Comparison of ENCODE assay signal across 8 mouse cellular contexts in genomic region chr3:20033761-20034718, GRCm38 (mm10). TPM values are rescaled to one million over a fixed set of nuclear protein-coding genes. Genes with fewer than 3 reads are reported as not detected.
DNase-seq lines count a peak whose midpoint lies in the region; ATAC-seq and TF ChIP-seq lines count a peak whose summit lies in the region.

No protein-coding gene starts in this region.

- H3K9ac ChIP-seq in heart, embryonic 15.5 days = peak overlapping the region; percentile 55
- H3K9ac ChIP-seq in intestine, postnatal 0 days (ENCODE audit: low read depth, low read length) = no peak overlapping the region

- H3K36me3 ChIP-seq in heart, embryonic 15.5 days = no peaks in the 10 kb centered on the region; the same call in 1 of the 2 replicates
- no peaks in the 10 kb centered on the region for H3K36me3 ChIP-seq in intestine, postnatal 0 days (ENCODE audit: control insufficient read depth, insufficient read depth)
- H3K36me3 ChIP-seq in midbrain, embryonic 10.5 days = no peaks in the 10 kb centered on the region

- DNase-seq in heart, adult 11 months = no peak
- no peak for DNase-seq in midbrain, embryonic 10.5 days (ENCODE audit: low spot score)
- DNase-seq in spleen, adult 18-20 months = no peak
- DNase-seq in thymus, adult 18-20 months = no peak

- H3K4me1 ChIP-seq in heart, embryonic 15.5 days (replicated peaks) = peaks cover 13% of the 10 kb centered on the region
- peaks cover 10% of the 10 kb centered on the region for H3K4me1 ChIP-seq in brown adipose tissue, adult 24 weeks (ENCODE audit: control insufficient read depth, insufficient read depth, insufficient read length, low read length)
- H3K4me1 ChIP-seq in intestine, postnatal 0 days (replicated peaks; ENCODE audit: control insufficient read depth, insufficient read depth, low read length) = no peaks in the 10 kb centered on the region
- peaks cover 15% of the 10 kb centered on the region for H3K4me1 ChIP-seq in midbrain, embryonic 10.5 days

- peak overlapping the region; percentile 67 for H3K4me3 ChIP-seq in heart, embryonic 15.5 days
- H3K4me3 ChIP-seq in brown adipose tissue, adult 24 weeks (ENCODE audit: insufficient read depth, low read depth, low read length) = peak overlapping the region; percentile 77
- H3K4me3 ChIP-seq in intestine, postnatal 0 days (ENCODE audit: low read depth, low read length) = peak overlapping the region; percentile 68
- peak overlapping the region; percentile 80 for H3K4me3 ChIP-seq in midbrain, embryonic 10.5 days

- no peak for ATAC-seq in heart, embryonic 15.5 days (replicated peaks; ENCODE audit: insufficient number of reproducible peaks, insufficient read depth, low FRiP score, low read depth)
- ATAC-seq in intestine, postnatal 0 days = 0 out of 2 replicates have a peak, but pooled peaks have one; percentile 10
- no peak for ATAC-seq in CD4-positive, CD25-positive, alpha-beta regulatory T cell, adult 4 months

- no peaks in the 10 kb centered on the region for H3K27me3 ChIP-seq in heart, embryonic 15.5 days
- H3K27me3 ChIP-seq in intestine, postnatal 0 days (replicated peaks; ENCODE audit: control insufficient read depth, insufficient read depth, low read length) = no peaks in the 10 kb centered on the region
- no peaks in the 10 kb centered on the region for H3K27me3 ChIP-seq in midbrain, embryonic 10.5 days (ENCODE audit: low read depth, poor library complexity, severe bottlenecking)

- peak overlapping the region; percentile 62 for H3K27ac ChIP-seq in heart, embryonic 15.5 days
- peak overlapping the region; percentile 44 for H3K27ac ChIP-seq in brown adipose tissue, adult 24 weeks (replicated peaks; ENCODE audit: low read depth, low read length)
- H3K27ac ChIP-seq in intestine, postnatal 0 days (ENCODE audit: low read depth, low read length) = peak overlapping the region; percentile 68
- peak overlapping the region; percentile 86; the same call in 1 of the 2 replicates for H3K27ac ChIP-seq in midbrain, embryonic 10.5 days (replicated peaks)

- H3K9me3 ChIP-seq in heart, embryonic 15.5 days (replicated peaks) = no peaks in the 10 kb centered on the region
- H3K9me3 ChIP-seq in intestine, postnatal 0 days (ENCODE audit: control insufficient read depth) = no peaks in the 10 kb centered on the region
- no peaks in the 10 kb centered on the region for H3K9me3 ChIP-seq in midbrain, embryonic 10.5 days (replicated peaks)

- H3K4me2 ChIP-seq in heart, embryonic 15.5 days = peak overlapping the region; percentile 75
- H3K4me2 ChIP-seq in intestine, postnatal 0 days (replicated peaks; ENCODE audit: low read depth) = peak overlapping the region; percentile 77

- 12% methylated on average over 10 of the region's 10 CpGs for WGBS in heart, embryonic 15.5 days
- WGBS in intestine, postnatal 0 days = 7% methylated on average over 10 of the region's 10 CpGs
- WGBS in midbrain, embryonic 10.5 days = 33% methylated on average over 10 of the region's 10 CpGs

- TF ChIP-seq CTCF in intestine, postnatal 0 days (IDR thresholded peaks at IDR 0.05; ENCODE audit: low read depth) = no peak

RNA-seq across cellular contexts. Expression of gene Hps3, which starts 1.1 kb away (rescaled TPM):
- polyA plus RNA-seq in heart, embryonic 15.5 days (2015; fragmentation: Nextera tagmentation; extraction: Ambion mirVana) = 9.1 and 10.8 TPM in 2 replicates
- 7.9 and 8.4 TPM in 2 replicates for polyA plus RNA-seq in brown adipose tissue, adult 24 weeks (2012; ENCODE audit: insufficient read depth, insufficient read length, missing spikeins)
- 6.0 and 6.9 TPM in 2 replicates for polyA plus RNA-seq in intestine, postnatal 0 days (2015; fragmentation: Nextera tagmentation; extraction: Ambion mirVana)
- polyA plus RNA-seq in midbrain, embryonic 10.5 days (2016; fragmentation: Nextera tagmentation; extraction: Ambion mirVana) = 10.4 and 12.0 TPM in 2 replicates
- polyA plus RNA-seq in CD4-positive, CD25-positive, alpha-beta regulatory T cell, adult 4 months (2017; shearing (Covaris generic)) = 10 to 100 TPM; 29.4 to 32.5 TPM

RNA-seq across cellular contexts. Expression of gene Hltf, which starts 23.6 kb away (rescaled TPM):
- 14.0 and 14.4 TPM in 2 replicates for polyA plus RNA-seq in heart, embryonic 15.5 days (2015; fragmentation: Nextera tagmentation; extraction: Ambion mirVana)
- 7.8 and 8.9 TPM in 2 replicates for polyA plus RNA-seq in brown adipose tissue, adult 24 weeks (2012; ENCODE audit: insufficient read depth, insufficient read length, missing spikeins)
- polyA plus RNA-seq in intestine, postnatal 0 days (2015; fragmentation: Nextera tagmentation; extraction: Ambion mirVana) = 9.6 and 11.1 TPM in 2 replicates
- 15.8 and 16.3 TPM in 2 replicates for polyA plus RNA-seq in midbrain, embryonic 10.5 days (2016; fragmentation: Nextera tagmentation; extraction: Ambion mirVana)
- 10 to 100 TPM; 70.5 to 78.2 TPM for polyA plus RNA-seq in CD4-positive, CD25-positive, alpha-beta regulatory T cell, adult 4 months (2017; shearing (Covaris generic))
